Mouse (Mus musculus) olfactory bulb, adult 2 months (tissue): Measurements from ENCODE around the gene Eif3i.

Experiments
- CTCF ChIP-seq: fragments of 200-500 bp; IDR thresholded peaks from 2 replicates; pipeline ENCODE4 v1.5.1; 2012; ENCODE audit warnings: low read depth, mild to moderate bottlenecking, low read length, moderate library complexity; ENCODE audit not compliant: insufficient read depth
- POLR2A ChIP-seq: fragments of 200-500 bp; IDR thresholded peaks from 2 replicates; pipeline ENCODE4 v1.6.1; 2012; ENCODE audit warnings: mild to moderate bottlenecking, low read depth, low read length, moderate library complexity; ENCODE audit not compliant: insufficient read depth

DNA sequence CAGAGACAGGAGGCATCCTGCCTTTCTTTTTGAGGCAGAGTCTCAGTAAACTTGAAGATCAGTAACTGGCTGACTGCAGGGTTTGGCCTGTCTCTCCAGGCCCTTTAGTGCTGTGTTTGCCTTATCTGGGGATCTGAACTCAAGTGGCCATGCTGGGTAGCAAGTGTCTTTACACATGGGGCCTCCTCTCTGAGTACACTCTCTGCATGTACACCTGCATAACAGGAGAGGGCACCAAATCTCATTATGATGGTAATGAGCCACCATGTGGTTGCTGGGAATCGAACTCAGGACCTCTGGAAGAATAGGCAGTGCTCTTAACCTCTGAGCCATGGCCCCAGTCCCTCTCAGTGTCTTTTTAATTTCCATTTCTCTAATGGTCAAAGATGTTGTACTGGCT, 18.2 kb downstream of the Eif3i start:
- no peak for TF ChIP-seq CTCF
- no peak for TF ChIP-seq POLR2A
